Mouse (Mus musculus): ENCODE data around the gene Sugct. TPM values are rescaled to one million over a fixed set of nuclear protein-coding genes. Genes with fewer than 3 reads are reported as not detected.
A peak's percentile ranks its signal among the peaks of the same experiment; 100 is the strongest.

Sugct gene
- polyA plus RNA-seq (2012; ENCODE audit: insufficient read depth, insufficient read length, missing spikeins) = 21.6 and 51.9 TPM in 2 replicates

- Histone ChIP-seq H3K4me3 (ENCODE audit: insufficient read depth, low read depth, low read length) (peak within 1 kb of the TSS; percentile 92), H3K27ac (replicated peaks; ENCODE audit: low read depth, low read length) (peak within 1 kb of the TSS; percentile 99), H3K4me1 (ENCODE audit: control insufficient read depth, insufficient read depth, insufficient read length, low read length) (no peaks in the 10 kb centered on the region)
These were observed at the start of gene Sugct, which contains the start of gene Mplkip for GRCm38 (mm10) chr13:17694911-17695699. Gene Sugct, minus strand, starts transcription at chr13:17695553. Gene Mplkip, plus strand, starts transcription at chr13:17695192.

GRCm38 (mm10) chr13:17728798-17729197 is 33.4 kb upstream of the Sugct start:
- Histone ChIP-seq H3K4me1 (ENCODE audit: control insufficient read depth, insufficient read depth, insufficient read length, low read length) (no peaks in the 10 kb centered on the region), H3K27ac (replicated peaks; ENCODE audit: low read depth, low read length) (no peak overlapping the region), H3K4me3 (ENCODE audit: insufficient read depth, low read depth, low read length) (no peak overlapping the region)

GRCm38 (mm10) chr13:17727922-17728321 is 32.6 kb upstream of the Sugct start:
- H3K4me1 ChIP-seq (ENCODE audit: control insufficient read depth, insufficient read depth, insufficient read length, low read length) = no peaks in the 10 kb centered on the region
- no peak overlapping the region for H3K4me3 ChIP-seq (ENCODE audit: insufficient read depth, low read depth, low read length)
- H3K27ac ChIP-seq (replicated peaks; ENCODE audit: low read depth, low read length) = no peak overlapping the region

- H3K4me3 ChIP-seq (ENCODE audit: insufficient read depth, low read depth, low read length) = no peak overlapping the region
- no peaks in the 10 kb centered on the region for H3K4me1 ChIP-seq (ENCODE audit: control insufficient read depth, insufficient read depth, insufficient read length, low read length)
- H3K27ac ChIP-seq (replicated peaks; ENCODE audit: low read depth, low read length) = no peak overlapping the region
These were observed 22.0 kb upstream of the Sugct start for GRCm38 (mm10) chr13:17717357-17717756.

- H3K4me3 ChIP-seq (ENCODE audit: insufficient read depth, low read depth, low read length) = no peak overlapping the region
- no peak overlapping the region for H3K27ac ChIP-seq (replicated peaks; ENCODE audit: low read depth, low read length)
These were observed 13.5 kb upstream of the Sugct start for GRCm38 (mm10) chr13:17708784-17709311.

GRCm38 (mm10) chr13:17705188-17705826 is 10.0 kb upstream of the Sugct start:
- no peak overlapping the region for H3K27ac ChIP-seq (replicated peaks; ENCODE audit: low read depth, low read length)
- no peaks in the 10 kb centered on the region; the same call in 1 of the 2 replicates for H3K4me1 ChIP-seq (ENCODE audit: control insufficient read depth, insufficient read depth, insufficient read length, low read length)
- no peak overlapping the region for H3K4me3 ChIP-seq (ENCODE audit: insufficient read depth, low read depth, low read length)

More at GRCm38 (mm10) chr13:17708784-17709311, 13.5 kb upstream of the Sugct start:
- H3K4me1 ChIP-seq (ENCODE audit: control insufficient read depth, insufficient read depth, insufficient read length, low read length) = no peaks in the 10 kb centered on the region

- H3K4me3 ChIP-seq (ENCODE audit: insufficient read depth, low read depth, low read length) = no peak overlapping the region
- H3K27ac ChIP-seq (replicated peaks; ENCODE audit: low read depth, low read length) = no peak overlapping the region
These were observed 7.0 kb upstream of the Sugct start for GRCm38 (mm10) chr13:17702311-17702710.

GRCm38 (mm10) chr13:17701322-17701721 is 6.0 kb upstream of the Sugct start:
- no peaks in the 10 kb centered on the region; the same call in 1 of the 2 replicates for H3K4me1 ChIP-seq (ENCODE audit: control insufficient read depth, insufficient read depth, insufficient read length, low read length)
- H3K4me3 ChIP-seq (ENCODE audit: insufficient read depth, low read depth, low read length) = no peak overlapping the region
- no peak overlapping the region for H3K27ac ChIP-seq (replicated peaks; ENCODE audit: low read depth, low read length)

More at GRCm38 (mm10) chr13:17702311-17702710, 7.0 kb upstream of the Sugct start:
- no peaks in the 10 kb centered on the region; the same call in 1 of the 2 replicates for H3K4me1 ChIP-seq (ENCODE audit: control insufficient read depth, insufficient read depth, insufficient read length, low read length)

- no peaks in the 10 kb centered on the region; the same call in 1 of the 2 replicates for H3K4me1 ChIP-seq (ENCODE audit: control insufficient read depth, insufficient read depth, insufficient read length, low read length)
These were observed 4.8 kb upstream of the Sugct start for GRCm38 (mm10) chr13:17700090-17700715.

GRCm38 (mm10) chr13:17695898-17696580 is 686 bp upstream of the Sugct start:
- H3K4me1 ChIP-seq (ENCODE audit: control insufficient read depth, insufficient read depth, insufficient read length, low read length) = no peaks in the 10 kb centered on the region
- H3K27ac ChIP-seq (replicated peaks; ENCODE audit: low read depth, low read length) = peak overlapping the region; percentile 99
- H3K4me3 ChIP-seq (ENCODE audit: insufficient read depth, low read depth, low read length) = peak overlapping the region; percentile 92

More at GRCm38 (mm10) chr13:17700090-17700715, 4.8 kb upstream of the Sugct start:
- Histone ChIP-seq H3K27ac (replicated peaks; ENCODE audit: low read depth, low read length) (no peak overlapping the region), H3K4me3 (ENCODE audit: insufficient read depth, low read depth, low read length) (no peak overlapping the region)

GRCm38 (mm10) chr13:17694414-17694813 is 939 bp downstream of the Sugct start:
- Histone ChIP-seq H3K4me3 (ENCODE audit: insufficient read depth, low read depth, low read length) (peak overlapping the region; percentile 83), H3K27ac (replicated peaks; ENCODE audit: low read depth, low read length) (peak overlapping the region; percentile 65), H3K4me1 (ENCODE audit: control insufficient read depth, insufficient read depth, insufficient read length, low read length) (no peaks in the 10 kb centered on the region)

GRCm38 (mm10) chr13:17693816-17694215 is 1.5 kb downstream of the Sugct start:
- Histone ChIP-seq H3K4me3 (ENCODE audit: insufficient read depth, low read depth, low read length) (no peak overlapping the region), H3K27ac (replicated peaks; ENCODE audit: low read depth, low read length) (no peak overlapping the region), H3K4me1 (ENCODE audit: control insufficient read depth, insufficient read depth, insufficient read length, low read length) (no peaks in the 10 kb centered on the region)

- H3K4me3 ChIP-seq (ENCODE audit: insufficient read depth, low read depth, low read length) = no peak overlapping the region
- H3K27ac ChIP-seq (replicated peaks; ENCODE audit: low read depth, low read length) = no peak overlapping the region
- H3K4me1 ChIP-seq (ENCODE audit: control insufficient read depth, insufficient read depth, insufficient read length, low read length) = no peaks in the 10 kb centered on the region
These were observed 3.9 kb downstream of the Sugct start for GRCm38 (mm10) chr13:17691436-17691835.

- H3K4me3 ChIP-seq (ENCODE audit: insufficient read depth, low read depth, low read length) = no peak overlapping the region
- H3K27ac ChIP-seq (replicated peaks; ENCODE audit: low read depth, low read length) = no peak overlapping the region
These were observed 4.7 kb downstream of the Sugct start for GRCm38 (mm10) chr13:17690686-17691085.

More at GRCm38 (mm10) chr13:17690686-17691085, 4.7 kb downstream of the Sugct start:
- no peaks in the 10 kb centered on the region for H3K4me1 ChIP-seq (ENCODE audit: control insufficient read depth, insufficient read depth, insufficient read length, low read length)
